Comparison of ENCODE assay signal across 7 mouse cellular contexts in genomic region chr11:115163568-115164150, GRCm38 (mm10). TPM values are rescaled to one million over a fixed set of nuclear protein-coding genes. Genes with fewer than 3 reads are reported as not detected.
A peak's percentile ranks its signal among the peaks of the same experiment; 100 is the strongest.
DNase-seq lines count a peak whose midpoint lies in the region; ATAC-seq lines count a peak whose summit lies in the region.

No protein-coding gene starts in this region.

- H3K27me3 ChIP-seq in hindbrain, embryonic 15.5 days = peaks cover 34% of the 10 kb centered on the region
- peaks cover 26% of the 10 kb centered on the region for H3K27me3 ChIP-seq in liver, embryonic 15.5 days

- H3K4me3 ChIP-seq in hindbrain, embryonic 15.5 days = peak overlapping the region; percentile 49
- peak overlapping the region; percentile 77 for H3K4me3 ChIP-seq in liver, embryonic 15.5 days (replicated peaks)

- H3K4me1 ChIP-seq in hindbrain, embryonic 15.5 days (replicated peaks) = peaks cover 28% of the 10 kb centered on the region
- peaks cover 76% of the 10 kb centered on the region for H3K4me1 ChIP-seq in liver, embryonic 15.5 days (replicated peaks)

- 0 out of 2 replicates have a peak, but pooled peaks have one; percentile 9 for ATAC-seq in hindbrain, embryonic 15.5 days (ENCODE audit: low FRiP score, low read depth)
- ATAC-seq in liver, embryonic 15.5 days (ENCODE audit: insufficient read depth) = peak; percentile 8; the same call in 1 of the 2 replicates
- no peak for ATAC-seq in frontal cortex, adult (ENCODE audit: low TSS enrichment)

- H3K27ac ChIP-seq in hindbrain, embryonic 15.5 days (replicated peaks) = peak overlapping the region; percentile 40; the same call in 1 of the 2 replicates
- peak overlapping the region; percentile 70 for H3K27ac ChIP-seq in liver, embryonic 15.5 days (replicated peaks)

- 0 out of 2 replicates have a peak, but pooled peaks cover 4% of the 10 kb centered on the region for H3K9me3 ChIP-seq in hindbrain, embryonic 15.5 days
- H3K9me3 ChIP-seq in liver, embryonic 15.5 days (replicated peaks) = no peaks in the 10 kb centered on the region

- under 1% methylated on average over 47 of the region's 47 CpGs for whole genome bisulfite sequencing in hindbrain, embryonic 15.5 days
- under 1% methylated on average over 47 of the region's 47 CpGs for WGBS in liver, embryonic 15.5 days (ENCODE audit: insufficient replicate concordance)

- H3K4me2 ChIP-seq in hindbrain, embryonic 15.5 days = peak overlapping the region; percentile 54
- peak overlapping the region; percentile 94 for H3K4me2 ChIP-seq in liver, embryonic 15.5 days

- DNase-seq in 416B (ENCODE audit: low read depth) = peak; percentile 61
- DNase-seq in CD4-positive, CD25-positive, alpha-beta regulatory T cell, adult 2 months (ENCODE audit: low read depth, low spot score) = peak; percentile 79
- peak; percentile 65 for DNase-seq in embryo, embryonic 9.5 days (ENCODE audit: extremely low spot score)
- peak; percentile 71 for DNase-seq in retina, embryonic 14.5 days (ENCODE audit: low spot score)

- H3K9ac ChIP-seq in hindbrain, embryonic 15.5 days = peak overlapping the region; percentile 49
- H3K9ac ChIP-seq in liver, embryonic 15.5 days = peak overlapping the region; percentile 74

- no peaks in the 10 kb centered on the region for H3K36me3 ChIP-seq in hindbrain, embryonic 15.5 days
- H3K36me3 ChIP-seq in liver, embryonic 15.5 days (replicated peaks) = peaks cover 6% of the 10 kb centered on the region; the same call in 1 of the 2 replicates

RNA-seq across cellular contexts. Expression of gene Slc9a3r1, which starts 0.5 kb away (rescaled TPM):
- polyA plus RNA-seq in hindbrain, embryonic 15.5 days (2015; fragmentation: Nextera tagmentation; extraction: Ambion mirVana) = 68.7 and 70.2 TPM in 2 replicates
- 76.4 and 82.1 TPM in 2 replicates for polyA plus RNA-seq in liver, embryonic 15.5 days (2015; fragmentation: Nextera tagmentation; extraction: Ambion mirVana)

RNA-seq across cellular contexts. Expression of gene Tmem104, which starts 23.6 kb away (rescaled TPM):
- polyA plus RNA-seq in hindbrain, embryonic 15.5 days (2015; fragmentation: Nextera tagmentation; extraction: Ambion mirVana) = 15.1 and 17.5 TPM in 2 replicates
- polyA plus RNA-seq in liver, embryonic 15.5 days (2015; fragmentation: Nextera tagmentation; extraction: Ambion mirVana) = 5.1 and 6.0 TPM in 2 replicates

RNA-seq across cellular contexts. Expression of gene Nat9, which starts 24.0 kb away (rescaled TPM):
- polyA plus RNA-seq in hindbrain, embryonic 15.5 days (2015; fragmentation: Nextera tagmentation; extraction: Ambion mirVana) = 19.1 and 20.4 TPM in 2 replicates
- 9.9 and 11.6 TPM in 2 replicates for polyA plus RNA-seq in liver, embryonic 15.5 days (2015; fragmentation: Nextera tagmentation; extraction: Ambion mirVana)

RNA-seq across cellular contexts. Expression of gene Cd300lf, which starts 29.9 kb away (rescaled TPM):
- 0.17 and 0.34 TPM in 2 replicates for polyA plus RNA-seq in hindbrain, embryonic 15.5 days (2015; fragmentation: Nextera tagmentation; extraction: Ambion mirVana)
- polyA plus RNA-seq in liver, embryonic 15.5 days (2015; fragmentation: Nextera tagmentation; extraction: Ambion mirVana) = 4.5 and 4.8 TPM in 2 replicates
